Comparison of ENCODE assay signal across 30 mouse cellular contexts in genomic region chr14:19762014-19762413, GRCm38 (mm10). TPM values are rescaled to one million over a fixed set of nuclear protein-coding genes. Genes with fewer than 3 reads are reported as not detected.
DNase-seq lines count a peak whose midpoint lies in the region; ATAC-seq and TF ChIP-seq lines count a peak whose summit lies in the region.
"Had no signal": no experiment of that assay in that cellular context is flagged by ENCODE, and none has a peak within 500 bp of the region (broad histone marks: within the 10 kb centered on the region; RNA-seq: fewer than 3 reads in every experiment).

No protein-coding gene starts in this region.

- peaks cover 71% of the 10 kb centered on the region for H3K4me1 ChIP-seq in heart, embryonic 12.5 days (replicated peaks)
- peaks cover 50% of the 10 kb centered on the region for H3K4me1 ChIP-seq in liver, embryonic 11.5 days (replicated peaks; ENCODE audit: control insufficient read depth, insufficient read depth, low read length)
- H3K4me1 ChIP-seq in liver, embryonic 12.5 days = peaks cover 72% of the 10 kb centered on the region

- ATAC-seq in heart, embryonic 12.5 days (ENCODE audit: insufficient number of reproducible peaks, low FRiP score) = 0 out of 2 replicates have a peak, but pooled peaks have one; percentile 18
- ATAC-seq in liver, embryonic 11.5 days (replicated peaks; ENCODE audit: low FRiP score) = 0 out of 2 replicates have a peak, but pooled peaks have one; percentile 22
- no peak for ATAC-seq in liver, embryonic 12.5 days
- ATAC-seq: forebrain, embryonic 14.5 days; hindbrain, postnatal 0 days; intestine, embryonic 15.5 days had no signal

- no peak overlapping the region for H3ac ChIP-seq in myocyte (ENCODE audit: control insufficient read depth, insufficient read length)

- H3K27ac ChIP-seq in heart, embryonic 12.5 days (ENCODE audit: poor library complexity, severe bottlenecking) = no peak overlapping the region
- H3K27ac ChIP-seq in liver, embryonic 11.5 days (ENCODE audit: low read depth, low read length) = no peak overlapping the region
- H3K27ac ChIP-seq in liver, embryonic 12.5 days = no peak overlapping the region
- H3K27ac ChIP-seq: embryonic facial prominence, embryonic 12.5 days; gastrocnemius, adult 2 months; hindbrain, postnatal 0 days; intestine, embryonic 15.5 days; midbrain, embryonic 10.5 days; neural tube, embryonic 15.5 days had no signal

- no peak for TF ChIP-seq POLR2A in myocyte (IDR thresholded peaks at IDR 0.05; ENCODE audit: insufficient read length, low read depth)

- H3K36me3 ChIP-seq in heart, embryonic 12.5 days = peaks cover 22% of the 10 kb centered on the region
- H3K36me3 ChIP-seq in liver, embryonic 11.5 days (ENCODE audit: control insufficient read depth, insufficient read depth, low read length) = no peaks in the 10 kb centered on the region; the same call in 1 of the 2 replicates
- H3K36me3 ChIP-seq in liver, embryonic 12.5 days = 0 out of 2 replicates have a peak, but pooled peaks cover 2% of the 10 kb centered on the region
- H3K36me3 ChIP-seq in myocyte (ENCODE audit: control insufficient read depth, insufficient read depth) = peaks cover 7% of the 10 kb centered on the region
- H3K36me3 ChIP-seq: midbrain, embryonic 10.5 days; neural tube, embryonic 15.5 days had no signal

- DNase-seq in heart, adult 8-10 months (ENCODE audit: low spot score) = no peak
- no peak for DNase-seq in liver, embryonic 11.5 days (ENCODE audit: low spot score)
- peak; percentile 79 for DNase-seq in R1 (ENCODE audit: low read depth, low spot score)
- no peak for DNase-seq in cerebellum, adult 11 months
- DNase-seq: adrenal gland, adult 8-10 months; cerebellum, adult 8-10 months; cerebellum, postnatal 25 days; embryo, embryonic 11 days; gastrocnemius, adult 2 months; gastrocnemius, postnatal 36 days; heart, adult 2 months; kidney, adult 2 months; kidney, postnatal 4 days; layer of hippocampus, postnatal 36 days; left cerebral cortex, postnatal 4 days; liver; lung, postnatal 4 days; retina, postnatal 1 day; right cerebral cortex, postnatal 14 days; thymus, postnatal 4 days had no signal

- H3K9ac ChIP-seq in heart, embryonic 12.5 days = no peak overlapping the region
- H3K9ac ChIP-seq in liver, embryonic 11.5 days (ENCODE audit: low read depth, low read length) = no peak overlapping the region
- H3K9ac ChIP-seq in liver, embryonic 12.5 days = no peak overlapping the region
- H3K9ac ChIP-seq: embryonic facial prominence, embryonic 12.5 days; heart, embryonic 15.5 days; intestine, embryonic 15.5 days; neural tube, embryonic 15.5 days had no signal

- H3K4me2 ChIP-seq in heart, embryonic 12.5 days = no peak overlapping the region
- H3K4me2 ChIP-seq in liver, embryonic 11.5 days = no peak overlapping the region
- no peak overlapping the region for H3K4me2 ChIP-seq in liver, embryonic 12.5 days
- H3K4me2 ChIP-seq in myocyte (ENCODE audit: low read depth) = no peak overlapping the region
- H3K4me2 ChIP-seq: embryonic facial prominence, embryonic 12.5 days; intestine, embryonic 15.5 days; neural tube, embryonic 15.5 days had no signal

- H3K79me2 ChIP-seq in myocyte (ENCODE audit: control insufficient read depth, insufficient read depth) = peaks cover 8% of the 10 kb centered on the region

- WGBS in heart, embryonic 12.5 days = 29% methylated on average over 4 of the region's 4 CpGs
- WGBS in liver, embryonic 11.5 days = 43% methylated on average over 4 of the region's 4 CpGs
- 35% methylated on average over 4 of the region's 4 CpGs for WGBS in liver, embryonic 12.5 days (ENCODE audit: insufficient replicate concordance)

- no peaks in the 10 kb centered on the region for H3K27me3 ChIP-seq in heart, embryonic 12.5 days (replicated peaks)
- no peaks in the 10 kb centered on the region for H3K27me3 ChIP-seq in liver, embryonic 11.5 days (replicated peaks; ENCODE audit: control insufficient read depth, insufficient read depth, low read length)
- H3K27me3 ChIP-seq in liver, embryonic 12.5 days (replicated peaks) = no peaks in the 10 kb centered on the region
- H3K27me3 ChIP-seq in myocyte (ENCODE audit: control insufficient read depth, insufficient read depth, insufficient read length) = no peaks in the 10 kb centered on the region
- H3K27me3 ChIP-seq: embryonic facial prominence, embryonic 12.5 days; heart, embryonic 15.5 days; intestine, embryonic 15.5 days; neural tube, embryonic 15.5 days had no signal

- H3K9me3 ChIP-seq in heart, embryonic 12.5 days (replicated peaks) = no peaks in the 10 kb centered on the region
- H3K9me3 ChIP-seq in liver, embryonic 11.5 days (ENCODE audit: control insufficient read depth, low read length) = no peaks in the 10 kb centered on the region
- H3K9me3 ChIP-seq in liver, embryonic 12.5 days (replicated peaks) = no peaks in the 10 kb centered on the region
- H3K9me3 ChIP-seq: embryonic facial prominence, embryonic 12.5 days; heart, embryonic 15.5 days; intestine, embryonic 15.5 days; midbrain, embryonic 10.5 days; neural tube, embryonic 15.5 days had no signal

- no peak overlapping the region for H3K4me3 ChIP-seq in heart, embryonic 12.5 days
- no peak overlapping the region for H3K4me3 ChIP-seq in liver, embryonic 11.5 days (ENCODE audit: low read depth, low read length)
- no peak overlapping the region for H3K4me3 ChIP-seq in liver, embryonic 12.5 days
- no peak overlapping the region for H3K4me3 ChIP-seq in myocyte
- H3K4me3 ChIP-seq: embryonic facial prominence, embryonic 12.5 days; gastrocnemius, adult 2 months; heart, adult 2 months; heart, embryonic 15.5 days; intestine, embryonic 15.5 days; midbrain, embryonic 10.5 days; neural tube, embryonic 15.5 days had no signal

TF ChIP-seq in myocyte, 11 proteins besides CTCF, POLR2A, EP300 and RAD21:
- no peak for TF ChIP-seq MAX (IDR thresholded peaks at IDR 0.05; ENCODE audit: low read depth)
- TF ChIP-seq MYOG (IDR thresholded peaks at IDR 0.05; ENCODE audit: control insufficient read depth in 1 of 3, insufficient read depth in 1 of 3, insufficient read length in 2 of 3, low read depth in 2 of 3) = peak in 2 of 3 experiments; percentile 72 to 85
- no peak for TF ChIP-seq CEBPB (IDR thresholded peaks at IDR 0.05; ENCODE audit: insufficient read depth, poor library complexity, severe bottlenecking)
- TF ChIP-seq USF1 (IDR thresholded peaks at IDR 0.05; ENCODE audit: low read depth) = no peak
- TF ChIP-seq MYOD1 (IDR thresholded peaks at IDR 0.05; ENCODE audit: control insufficient read depth in 1 of 3, insufficient read length in 2 of 3, low read depth in 2 of 3) = peak in 2 of 3 experiments; percentile 71 to 91
- no peak for TF ChIP-seq E2F4 (IDR thresholded peaks at IDR 0.05; ENCODE audit: insufficient read depth)
- TF ChIP-seq SRF (IDR thresholded peaks at IDR 0.05; ENCODE audit: control insufficient read depth, insufficient read length, low read depth) = no peak

RNA-seq across cellular contexts. Expression of gene Nid2, which starts 10.9 kb away (rescaled TPM):
- polyA plus RNA-seq in heart, embryonic 12.5 days (2016; fragmentation: Nextera tagmentation; extraction: Ambion mirVana) = 204 and 208 TPM in 2 replicates
- total RNA-seq in heart, adult 8-10 months (2022) = 10 to 100 TPM; 17.5 to 19.7 (median 18.4) TPM
- 44.1 and 45.2 TPM in 2 replicates for polyA plus RNA-seq in liver, embryonic 11.5 days (2014; fragmentation: Nextera tagmentation; extraction: Ambion mirVana)
- 24.1 and 24.2 TPM in 2 replicates for polyA plus RNA-seq in liver, embryonic 12.5 days (2016; fragmentation: Nextera tagmentation; extraction: Ambion mirVana)
- polyA plus RNA-seq in myocyte (2012; fragmentation: generic; extraction: Trizol) = 52.6 TPM
